Mouse (Mus musculus) ZHBTc4 (cell line): Measurements from ENCODE around the gene Ctbs.
"Not testable (repeated sequence)": the region's sequence is repeated elsewhere in the genome, so short reads cannot be mapped to it uniquely, and the experiment has no call there.

Experiments
- DNase-seq: peaks from one replicate; pipeline ENCODE4 v3.0.0-alpha.2; 2011; ENCODE audit warnings: low read depth, low spot score

The Ctbs gene

DNA sequence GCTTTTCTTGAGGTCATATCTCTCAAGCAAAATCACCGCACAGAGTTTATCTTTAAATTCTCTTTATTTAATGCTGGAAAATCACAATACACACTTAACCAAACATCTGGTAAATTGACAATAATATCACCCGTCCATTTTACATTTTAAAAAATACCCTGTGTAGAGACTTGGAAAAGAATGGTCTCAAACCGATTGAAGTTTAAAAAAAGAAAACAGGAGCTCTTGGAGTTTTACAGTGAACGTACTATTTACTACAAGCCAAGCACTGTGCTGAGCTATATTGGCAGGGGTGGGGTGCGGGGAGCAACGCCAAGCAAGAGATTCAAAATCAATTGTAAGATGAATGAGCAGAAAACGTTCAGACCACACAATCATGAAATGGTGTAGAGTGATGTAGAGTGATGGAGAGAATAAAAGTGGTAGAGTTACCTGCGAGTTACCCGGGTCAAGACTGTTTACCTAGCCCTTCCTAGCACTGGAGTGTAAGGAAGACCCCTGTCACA, at the start of gene Ctbs:
Gene Ctbs (plus strand): TSS at position 51 of the 506 bp plus-strand sequence.
- DNase-seq = no peak

DNA sequence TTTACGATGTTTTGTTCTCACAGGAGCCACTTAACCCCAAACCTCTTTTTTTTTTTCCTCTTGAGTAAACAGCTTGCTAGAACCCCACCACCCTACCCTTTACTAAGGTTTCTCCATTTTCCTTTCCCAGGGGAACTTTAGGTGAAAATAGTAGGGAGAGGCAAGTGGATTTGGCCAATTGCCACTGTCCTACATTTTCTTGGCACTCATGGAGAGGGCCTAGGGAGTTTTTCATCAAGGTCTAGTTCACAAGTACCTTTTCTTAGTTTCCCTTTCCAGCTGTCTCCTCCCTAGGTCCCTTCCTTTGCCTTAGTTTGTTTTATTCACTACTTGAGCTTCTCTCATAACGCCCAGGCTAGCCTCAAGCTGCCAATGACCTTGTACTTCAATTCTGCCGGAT, 45.8 kb upstream of the Ctbs start:
- no peak for DNase-seq

DNA sequence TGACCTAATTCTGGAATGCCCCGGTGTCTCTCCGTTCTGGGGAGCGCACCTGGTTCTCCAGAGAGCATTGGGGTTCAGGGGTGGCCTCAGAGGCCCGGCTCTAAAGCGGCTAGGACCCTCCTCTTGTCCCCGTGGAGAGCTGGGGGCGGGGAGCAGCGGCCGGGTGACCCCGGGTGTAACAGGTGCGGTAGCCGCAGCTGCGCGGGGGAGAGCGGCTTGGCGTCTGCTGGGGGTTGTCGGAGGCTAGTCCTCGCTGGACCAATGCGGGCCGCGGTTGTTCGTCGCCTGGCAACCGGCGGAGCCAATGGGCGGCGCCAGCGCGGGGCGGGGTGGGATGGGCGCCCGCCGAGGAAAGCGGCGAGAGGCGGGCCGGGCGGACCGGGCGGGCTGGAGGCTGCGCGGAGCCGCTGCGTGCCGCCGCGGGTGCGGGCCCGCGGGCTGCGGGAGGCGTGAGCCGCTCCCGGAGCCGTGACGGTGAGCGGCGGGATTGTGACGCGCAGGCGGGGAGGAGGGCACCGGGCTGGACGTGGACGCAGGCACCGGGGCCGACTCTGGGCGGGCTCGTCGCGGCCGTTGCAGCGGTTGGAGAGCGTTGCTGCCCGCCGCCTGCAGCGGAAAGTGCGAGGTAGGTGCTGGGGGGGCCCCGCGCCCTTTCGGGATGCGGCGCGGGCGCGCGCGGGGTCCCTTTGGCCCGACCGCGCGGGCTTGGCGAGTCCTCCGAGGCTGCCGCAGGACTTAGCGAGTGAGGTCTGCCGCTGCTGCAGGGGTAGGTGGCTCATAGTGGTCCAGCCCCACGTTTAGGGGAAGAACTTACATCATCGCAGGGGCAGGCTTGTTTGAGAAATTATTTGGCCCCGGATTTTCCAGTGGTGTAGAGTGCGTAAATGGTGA, 45.0 kb upstream of the Ctbs start, which contains the start of gene Ssx2ip:
Gene Ssx2ip (plus strand): TSS at position 332 of the 891 bp plus-strand sequence.
- peak; percentile 96 for DNase-seq

DNA sequence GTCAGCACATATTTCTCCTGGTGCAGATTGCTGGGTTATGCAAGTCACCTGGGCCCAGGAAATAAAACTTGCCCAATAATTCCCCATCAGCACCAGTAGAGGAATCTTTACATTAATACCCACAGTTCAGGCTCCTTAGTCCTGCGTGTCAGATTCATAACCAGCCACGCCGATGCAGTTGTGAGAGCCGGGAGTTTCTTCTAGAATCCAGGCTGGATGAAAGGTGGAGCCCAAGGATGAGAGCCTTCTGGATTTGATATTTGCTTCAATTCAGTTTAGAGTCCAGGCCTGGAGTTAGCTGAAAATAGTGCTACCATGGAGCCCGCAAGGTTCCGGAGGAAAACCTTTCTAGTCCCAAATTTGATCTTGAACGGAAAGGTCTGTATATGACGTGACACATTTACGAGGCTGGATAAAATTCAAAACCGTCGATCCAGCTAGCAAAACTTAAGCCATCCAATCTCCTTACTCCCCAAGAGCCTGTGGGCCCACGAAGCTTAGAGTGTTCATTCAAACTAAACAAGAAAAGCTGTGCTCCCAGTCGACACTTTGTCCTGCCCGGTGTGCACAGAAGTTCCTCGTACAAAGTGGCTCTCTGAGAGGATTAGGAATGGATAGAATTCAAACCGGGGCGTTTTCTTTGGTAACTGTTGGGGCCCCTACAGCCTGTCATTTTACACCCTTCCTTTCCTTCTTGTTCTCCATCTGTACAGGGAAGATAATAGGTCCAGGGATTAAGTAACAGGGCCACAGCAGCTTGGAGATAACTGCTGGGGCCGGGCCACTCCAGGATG, 44.2 kb upstream of the Ctbs start:
- DNase-seq = no peak

DNA sequence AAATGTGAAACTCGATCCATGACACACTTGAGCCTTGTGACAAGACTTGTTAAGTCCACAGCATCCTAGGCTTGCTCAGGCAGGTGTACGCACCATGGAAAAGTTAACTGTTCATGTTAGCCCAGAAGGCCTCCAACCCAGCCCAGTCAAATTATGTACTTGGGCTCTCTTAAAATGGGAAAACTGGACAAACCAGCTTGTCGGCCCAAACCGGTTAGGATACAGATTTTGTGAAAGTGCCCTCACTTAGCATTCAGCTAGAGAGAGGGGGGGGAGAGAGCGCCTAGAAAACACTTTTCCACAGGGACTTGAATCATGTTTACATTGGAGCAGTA, 43.6 kb upstream of the Ctbs start:
- no peak for DNase-seq

DNA sequence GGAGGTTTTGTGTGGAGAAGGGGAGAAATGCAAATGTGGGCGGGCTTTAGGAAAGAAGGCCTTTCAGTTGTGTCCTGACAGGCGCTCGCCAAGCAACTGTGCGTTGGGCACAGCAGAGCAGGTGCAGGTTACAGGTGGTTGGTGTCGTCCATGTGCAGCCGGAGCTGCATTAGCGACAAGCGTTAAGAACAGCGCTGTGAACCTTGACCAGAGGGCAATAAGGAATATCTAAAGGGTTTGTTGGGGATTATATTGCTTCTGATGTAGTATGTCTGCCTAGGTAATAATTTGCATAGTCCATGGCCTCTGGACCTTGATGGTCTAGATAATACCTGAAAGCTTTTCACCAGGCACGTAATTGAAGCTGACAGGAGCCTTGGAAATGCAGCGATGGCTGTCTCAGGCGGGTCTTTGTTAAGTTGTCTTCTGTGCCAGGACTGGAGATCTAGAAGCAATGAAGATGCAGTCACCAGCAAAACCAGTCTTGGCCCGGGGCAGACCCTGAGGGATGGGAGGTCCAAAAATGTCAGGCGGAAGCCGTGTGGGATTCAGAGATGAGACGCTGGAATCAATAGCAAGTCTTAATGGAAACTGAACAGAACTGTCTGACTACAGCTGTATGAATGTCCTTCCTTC, 42.4 kb upstream of the Ctbs start:
- DNase-seq = no peak

DNA sequence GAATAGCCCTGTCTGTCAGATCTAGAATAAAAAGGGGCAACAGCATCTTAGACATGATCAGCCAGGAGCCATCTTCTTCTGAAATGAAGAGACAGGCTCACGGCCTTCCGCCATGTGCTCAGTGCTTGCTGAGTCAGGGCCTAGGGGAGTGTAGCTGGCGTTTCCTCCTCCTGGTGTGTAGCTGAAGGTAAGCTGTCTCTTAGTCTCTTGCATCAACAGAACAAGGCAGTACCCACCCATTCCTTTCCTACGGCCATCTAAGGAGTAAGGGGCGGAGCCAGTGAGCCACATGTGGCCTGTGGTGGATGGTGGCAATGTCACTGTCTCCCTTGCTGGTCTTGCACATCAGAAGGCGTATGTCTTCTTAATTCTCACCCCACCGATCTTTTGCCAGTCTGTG, 39.5 kb upstream of the Ctbs start:
- DNase-seq = peak; percentile 72

DNA sequence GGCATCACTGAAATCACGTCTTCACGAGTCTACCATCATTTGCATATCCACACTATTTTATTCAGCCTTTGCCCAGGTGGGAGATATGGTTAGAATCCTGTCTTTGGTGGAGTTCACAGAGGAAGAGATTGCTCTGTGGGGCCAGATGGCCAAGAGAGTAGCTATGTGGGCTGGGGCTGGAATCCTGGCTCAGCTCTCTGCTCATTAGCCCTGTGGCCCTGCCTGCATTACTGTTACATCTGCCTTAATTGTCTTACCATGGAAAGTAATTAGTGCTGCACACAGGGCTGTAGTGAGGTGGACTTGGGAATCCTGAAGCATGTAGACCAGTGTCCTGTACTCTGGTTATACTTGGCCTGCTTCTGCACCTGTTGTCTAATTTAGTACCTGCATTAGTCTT, 37.6 kb upstream of the Ctbs start:
- no peak for DNase-seq

DNA sequence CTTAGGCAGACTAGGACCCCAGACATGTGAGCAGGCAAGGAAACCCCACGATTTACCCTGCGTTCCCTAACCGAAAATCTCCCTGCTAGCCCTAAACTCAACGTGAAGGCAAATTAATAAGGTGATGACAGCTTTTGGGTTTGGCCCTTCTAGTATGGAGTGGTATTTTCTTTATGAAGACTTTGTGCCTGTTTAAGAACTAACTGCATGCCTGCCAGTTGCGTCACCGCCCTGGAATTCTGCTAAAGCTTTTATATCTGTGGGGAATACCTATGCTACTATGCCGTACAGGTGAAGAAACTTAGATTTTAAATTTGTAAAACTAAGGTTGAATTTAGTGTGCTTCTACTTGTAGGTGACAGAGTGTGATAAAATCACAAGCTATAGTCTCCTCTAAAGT, 37.1 kb upstream of the Ctbs start:
- no peak for DNase-seq

DNA sequence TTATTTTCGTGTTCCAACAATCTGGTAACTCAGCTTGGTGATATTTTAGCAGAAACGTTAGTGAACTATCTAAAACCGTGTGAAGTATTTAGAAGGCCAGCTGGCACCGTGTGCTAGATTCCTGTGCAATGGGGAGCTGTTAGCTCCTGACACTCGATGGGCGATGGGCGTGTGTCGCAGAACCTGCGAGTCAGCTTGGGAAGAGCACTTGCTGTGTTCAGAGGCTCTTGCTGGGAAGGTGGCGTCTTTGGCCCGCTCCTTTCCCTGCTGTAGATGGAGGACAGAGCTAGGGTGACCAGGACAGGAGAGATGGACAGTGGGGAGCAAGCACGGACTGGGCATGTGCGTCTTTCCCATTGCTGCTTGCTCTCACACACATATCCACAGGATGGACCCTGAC, 36.6 kb upstream of the Ctbs start:
- no peak for DNase-seq

DNA sequence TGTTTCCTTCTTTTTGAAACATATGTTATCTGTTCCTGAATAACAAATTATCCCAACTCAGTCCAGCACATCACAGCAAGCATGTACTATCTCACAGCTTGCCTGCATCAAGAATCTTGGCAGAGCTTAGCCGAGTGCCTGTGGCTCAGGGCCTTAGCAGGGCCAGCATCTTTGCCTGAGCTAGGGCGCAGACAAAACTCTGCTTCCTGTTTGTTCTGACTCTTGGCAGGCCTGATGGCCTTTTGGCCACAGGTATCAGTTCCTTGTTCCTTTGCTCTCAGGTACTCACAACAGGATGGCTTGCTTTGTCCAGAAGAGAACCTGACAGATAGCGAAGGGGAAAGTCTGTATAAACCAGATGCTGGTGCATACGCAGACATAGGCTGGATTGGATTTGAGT, 35.6 kb upstream of the Ctbs start:
- no peak for DNase-seq

DNA sequence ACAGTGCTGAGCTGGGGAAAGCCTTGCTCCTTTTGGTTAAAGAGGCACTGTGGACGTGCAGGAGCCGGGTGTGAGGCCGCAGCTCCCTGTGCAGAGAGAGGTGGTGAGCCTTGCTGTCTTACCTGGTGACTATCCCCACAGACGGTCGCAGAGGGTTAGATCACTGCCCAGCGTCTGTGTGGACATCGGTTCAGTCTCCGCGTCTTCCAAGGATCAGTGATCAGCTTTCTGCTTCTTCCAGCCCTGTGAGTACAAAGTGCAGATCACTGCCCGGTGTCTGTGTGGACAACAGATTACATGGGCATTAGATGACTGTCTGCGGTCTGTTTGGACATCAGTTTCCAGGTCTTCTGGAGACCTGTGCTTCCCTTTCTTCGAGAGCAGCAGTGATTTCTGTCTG, 35.0 kb upstream of the Ctbs start:
- no peak for DNase-seq

DNA sequence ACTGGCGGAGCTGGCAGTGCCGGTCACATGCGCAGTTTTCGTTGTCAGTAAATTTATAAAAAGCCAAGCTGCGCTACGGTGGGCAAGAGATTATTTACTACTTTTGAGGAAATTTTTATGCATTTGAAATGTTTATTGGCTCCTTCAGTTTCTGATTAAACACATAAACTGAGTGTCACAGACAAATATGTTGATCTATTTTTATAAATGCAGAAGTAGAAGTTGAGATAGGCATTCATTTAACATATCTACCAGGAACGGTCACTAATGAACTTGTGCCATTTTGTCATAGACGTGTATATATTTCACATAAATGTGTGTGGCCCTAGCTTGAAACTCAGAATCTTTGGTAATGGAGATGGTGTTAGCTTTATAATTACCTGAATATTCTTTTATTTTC, 31.7 kb upstream of the Ctbs start:
- DNase-seq = no peak

DNA sequence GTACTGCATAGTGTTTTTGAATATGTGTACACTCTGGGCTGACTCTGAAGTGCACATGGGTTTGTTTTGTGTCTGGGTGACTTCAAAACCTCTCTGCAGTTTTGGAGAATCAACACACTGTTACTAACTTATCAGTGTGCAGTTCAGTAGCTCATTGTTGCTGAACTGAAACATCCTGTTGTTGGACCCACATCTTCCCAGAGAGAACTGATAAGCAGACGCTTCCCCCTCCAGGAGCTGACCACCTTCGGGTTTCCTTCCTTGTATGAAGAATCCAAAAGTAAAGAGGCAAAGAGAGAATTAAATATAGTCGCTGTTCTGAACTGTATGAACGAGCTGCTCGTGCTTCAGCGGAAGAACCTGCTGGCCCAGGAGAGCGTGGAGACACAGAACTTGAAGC, 30.7 kb upstream of the Ctbs start:
- DNase-seq = no peak

DNA sequence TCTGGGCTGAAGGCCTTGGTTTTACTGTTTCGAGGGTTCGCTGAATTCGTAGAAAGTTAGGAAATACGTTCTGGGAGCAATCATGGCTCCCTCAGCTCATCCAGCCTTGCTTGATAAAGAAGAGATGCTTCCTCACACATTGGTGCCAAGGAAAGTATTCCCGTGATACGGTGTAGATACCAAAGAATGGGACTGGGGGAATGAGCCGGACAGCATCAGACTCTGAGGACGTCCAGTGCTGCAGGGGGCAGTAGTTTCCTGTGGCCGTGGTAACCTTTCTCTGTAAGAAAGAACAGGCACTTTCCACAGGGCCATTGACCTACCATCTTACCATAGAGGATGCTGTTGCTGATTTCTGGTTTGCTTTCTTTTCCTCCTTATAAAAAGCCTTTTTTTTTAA, 30.1 kb upstream of the Ctbs start:
- DNase-seq = no peak

DNA sequence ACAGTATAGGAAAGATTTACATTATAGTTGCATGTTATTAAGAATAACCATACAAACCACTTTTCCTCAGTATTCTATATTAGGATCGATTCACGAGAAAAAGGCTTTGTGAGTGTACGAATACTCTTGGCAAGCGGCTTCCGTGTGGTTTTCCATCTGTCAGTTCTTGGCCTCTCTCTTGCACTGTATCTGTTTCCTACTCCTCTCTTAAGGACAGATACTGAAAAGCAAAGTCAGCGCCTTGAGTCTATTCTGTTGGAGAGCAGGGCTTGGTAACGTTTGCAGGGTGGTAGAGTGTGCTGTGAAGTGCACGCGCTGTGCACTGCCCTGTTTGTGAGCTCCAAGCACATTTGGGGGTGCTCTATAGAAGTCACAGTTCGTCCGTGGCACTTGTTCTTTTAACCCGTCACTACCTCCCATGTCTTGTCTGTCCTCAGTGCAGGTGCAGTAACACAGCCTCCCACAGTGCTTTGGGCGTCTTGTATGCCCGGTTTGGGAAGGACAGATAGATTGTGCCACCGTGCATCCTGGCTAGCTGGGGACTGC, 29.5 kb upstream of the Ctbs start:
- DNase-seq = no peak

DNA sequence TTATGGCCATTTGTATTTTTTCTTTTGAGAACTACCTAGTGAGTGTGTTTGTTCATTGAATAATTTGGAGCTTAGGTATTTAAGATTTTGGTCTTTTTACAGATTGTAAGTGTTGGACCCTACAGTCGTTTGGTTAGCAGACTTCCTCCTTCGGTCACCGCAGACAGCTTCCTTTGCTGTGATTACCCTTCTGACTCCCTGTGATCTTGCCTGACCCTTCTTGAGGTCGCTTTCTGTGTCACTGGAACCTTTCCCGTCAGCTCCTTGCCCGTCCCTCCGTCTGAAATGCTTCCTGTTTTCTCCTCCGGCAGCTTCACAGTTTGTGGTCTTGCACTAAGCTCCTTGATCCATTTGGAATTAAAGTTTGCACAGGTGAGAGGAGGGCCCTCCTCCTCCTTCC, 27.8 kb upstream of the Ctbs start:
- DNase-seq = no peak

DNA sequence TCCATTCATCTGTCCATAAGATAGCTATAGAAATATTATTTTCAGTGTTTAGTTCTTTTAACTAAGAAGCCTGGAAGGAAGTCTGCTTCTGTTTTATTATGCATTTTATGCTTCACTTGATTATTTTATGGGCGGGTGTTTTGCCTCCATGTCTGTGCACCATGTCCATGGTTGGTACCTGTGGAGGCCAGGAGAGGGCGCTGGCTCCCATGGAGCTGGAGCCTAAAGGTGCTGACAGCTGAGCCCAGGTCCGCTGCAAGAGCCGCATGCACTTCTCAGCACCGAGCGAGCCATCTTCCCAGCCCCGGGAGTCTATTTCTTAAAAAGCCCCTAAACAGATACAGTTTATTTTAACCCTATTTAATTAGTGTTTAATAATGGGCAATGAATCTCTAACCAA, 25.9 kb upstream of the Ctbs start:
- peak; percentile 80 for DNase-seq

DNA sequence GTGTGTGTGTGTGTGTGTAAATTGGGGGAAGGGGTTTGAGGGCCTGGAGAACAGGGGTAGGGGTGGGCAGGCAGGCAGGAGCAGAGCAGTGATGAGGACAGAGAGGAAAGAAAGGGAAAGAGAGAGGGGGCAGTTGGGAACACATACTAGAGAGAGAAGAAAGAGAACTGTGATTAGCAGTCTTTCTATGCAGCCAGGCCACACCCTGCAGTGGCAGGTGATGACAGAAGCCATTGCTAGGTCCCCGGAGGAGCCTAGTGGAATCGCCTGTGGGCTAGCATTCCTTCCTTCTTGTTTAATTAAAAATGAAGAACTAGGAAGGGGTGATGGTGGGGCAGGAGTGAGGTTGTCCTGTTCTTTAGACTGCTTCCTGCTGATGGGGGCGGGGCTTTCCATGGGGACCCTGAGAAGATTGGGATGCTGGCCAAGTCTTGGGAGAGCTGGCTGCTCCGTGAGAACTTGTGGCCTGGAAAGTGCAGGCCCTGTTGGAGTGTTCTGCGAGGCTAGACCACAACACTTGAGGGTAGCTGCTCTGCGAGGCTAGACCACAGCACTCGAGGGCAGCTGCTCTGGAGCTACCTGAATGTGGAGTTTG, 25.2 kb upstream of the Ctbs start:
- peak; percentile 42 for DNase-seq

DNA sequence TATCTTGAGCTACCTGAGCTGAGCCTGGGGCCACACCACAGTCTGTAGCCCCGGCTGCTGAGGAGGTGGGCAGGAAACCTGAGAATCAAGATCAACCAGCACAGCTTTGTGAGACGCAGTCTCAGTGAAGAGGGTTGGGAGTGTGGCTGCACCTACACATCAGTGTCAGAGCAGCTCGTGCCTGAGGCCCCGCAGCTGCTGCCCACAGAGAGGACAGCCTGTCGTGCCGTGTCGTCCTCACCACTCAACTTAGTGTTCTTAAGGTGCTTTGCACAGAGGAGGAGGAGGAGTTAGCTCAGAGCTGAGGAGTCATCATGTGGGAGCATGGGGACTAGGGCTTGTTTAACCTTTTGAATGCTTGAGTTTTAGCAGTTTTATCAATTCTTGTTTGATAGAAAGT, 23.7 kb upstream of the Ctbs start:
- no peak for DNase-seq

DNA sequence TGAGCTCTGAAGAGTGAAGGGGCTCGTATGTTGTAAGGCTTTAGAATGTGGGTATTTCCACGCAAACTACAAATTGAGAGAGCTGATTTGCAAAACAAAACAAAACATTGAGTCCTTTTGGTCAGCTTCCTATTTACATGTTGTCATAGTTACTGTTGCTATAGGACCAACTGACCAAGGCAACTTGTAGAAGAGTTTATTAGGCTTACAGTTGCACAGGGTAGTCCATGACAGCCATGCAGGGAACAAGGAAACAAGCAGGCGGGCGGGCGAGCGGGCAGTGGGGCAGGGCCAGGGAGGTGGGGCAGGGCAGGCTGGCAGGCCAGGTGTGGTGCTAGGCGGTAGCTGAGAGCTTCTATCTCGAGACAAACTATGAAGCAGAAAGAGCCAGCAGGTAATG, 23.1 kb upstream of the Ctbs start:
- peak; percentile 58 for DNase-seq

DNA sequence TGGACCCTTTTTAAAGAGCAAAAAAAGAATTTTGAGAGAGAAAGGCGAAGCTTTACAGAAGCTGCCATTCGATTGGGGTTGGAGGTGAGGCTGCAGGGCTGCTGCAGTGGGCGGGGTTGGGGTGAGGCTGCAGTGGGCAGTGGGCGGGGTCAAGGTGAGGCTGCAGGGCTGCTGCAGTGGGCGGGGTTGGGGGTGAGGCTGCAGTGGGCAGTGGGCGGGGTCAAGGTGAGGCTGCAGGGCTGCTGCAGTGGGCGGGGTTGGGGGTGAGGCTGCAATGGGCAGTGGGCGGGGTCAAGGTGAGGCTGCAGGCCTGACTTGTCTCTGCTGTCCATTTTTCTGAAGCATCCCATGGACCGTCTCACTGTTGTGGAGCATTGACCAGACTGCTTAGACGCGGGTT, 16.5 kb upstream of the Ctbs start:
- not testable (repeated sequence) for DNase-seq
